Mouse (Mus musculus) liver, embryonic 14.5 days (tissue): ENCODE results near the gene Prim2. TPM values are rescaled to one million over a fixed set of nuclear protein-coding genes. Genes with fewer than 3 reads are reported as not detected.

ENCODE experiments used
- ATAC-seq: fragments of 200-750 bp; cut with Nextera tagmentation; 2 replicates; pipeline ENCODE4 v1.8.0; 2017; ENCODE audit warnings: moderate number of reproducible peaks, mild to moderate bottlenecking, moderate library complexity; ENCODE audit not compliant: insufficient read depth
- DNase-seq, 3 experiments: peaks; one replicate each; pipeline ENCODE4 v3.0.0-alpha.2; 2012 to 2013; ENCODE audit warnings: low read depth in 3 of 3, low spot score in 3 of 3
- H3K27ac ChIP-seq: fragments of 300-500 bp; sonication (generic); 2 replicates; pipeline ENCODE4 v1.5.1; 2014; ENCODE audit warnings: moderate library complexity, mild to moderate bottlenecking, control low read depth, inconsistent platforms
- H3K27me3 ChIP-seq: fragments of 300-500 bp; sonication (generic); 2 replicates; pipeline ENCODE4 v1.6.1; 2014; ENCODE audit warnings: mild to moderate bottlenecking, low read length, moderate library complexity; ENCODE audit not compliant: control insufficient read depth, insufficient read depth
- H3K36me3 ChIP-seq: fragments of 300-500 bp; sonication (generic); replicated peaks from 2 replicates; pipeline ENCODE4 v1.6.1; 2014; ENCODE audit warnings: low read depth; ENCODE audit not compliant: control insufficient read depth, insufficient read depth
- H3K4me1 ChIP-seq, 2 experiments: fragments of 200-500 bp in 1 of 2; fragments of 300-500 bp in 1 of 2; sonication (generic) in 1 of 2; replicated peaks; 2 replicates each; pipeline ENCODE4 v1.6.1; 2012 to 2014; ENCODE audit warnings: antibody characterized with exemption in 1 of 2, inconsistent platforms in 1 of 2, low read length in 1 of 2; ENCODE audit not compliant: control insufficient read depth in 2 of 2, insufficient read depth in 2 of 2
- H3K4me2 ChIP-seq: fragments of 300-500 bp; sonication (generic); 2 replicates; pipeline ENCODE4 v1.6.1; 2014; ENCODE audit warnings: low read depth, mild to moderate bottlenecking, control low read depth, moderate library complexity
- H3K4me3 ChIP-seq, 2 experiments: fragments of 200-500 bp in 1 of 2; fragments of 300-500 bp in 1 of 2; sonication (generic) in 1 of 2; 2 replicates each; pipeline ENCODE4 v1.5.1; 2012 to 2014; ENCODE audit warnings: low read depth in 2 of 2, low read length in 2 of 2, mild to moderate bottlenecking in 2 of 2, control low read depth in 1 of 2, inconsistent platforms in 1 of 2, moderate library complexity in 1 of 2; ENCODE audit not compliant: insufficient read depth in 1 of 2
- H3K9ac ChIP-seq: fragments of 300-500 bp; sonication (generic); replicated peaks from 2 replicates; pipeline ENCODE4 v1.6.1; 2014; ENCODE audit warnings: mild to moderate bottlenecking, control low read depth, moderate library complexity
- H3K9me3 ChIP-seq: fragments of 300-500 bp; sonication (generic); 2 replicates; pipeline ENCODE4 v1.6.1; 2016; ENCODE audit warnings: low read length, mixed read lengths; ENCODE audit not compliant: control insufficient read depth
- CTCF ChIP-seq: IDR thresholded peaks from 2 replicates; pipeline ENCODE4 v1.5.1; 2016; ENCODE audit warnings: antibody characterized with exemption, low read depth, control low read depth
- EP300 ChIP-seq: IDR thresholded peaks from 2 replicates; pipeline ENCODE4 v1.6.1; 2016; ENCODE audit warnings: antibody characterized with exemption, low read depth
- WGBS: fragments of 180-500 bp; shearing (Covaris S2); extraction: QIAGEN DNeasy Blood & Tissue Kit; methylation state at CpG from one replicate; pipeline ENCODE4 v1.1.7; 2014; ENCODE audit not compliant: insufficient replicate concordance; 5-methylcytosine and 5-hydroxymethylcytosine counted together
- polyA plus RNA-seq, 2 experiments: library from polyadenylated mRNA; depleted of rRNA in 1 of 2; stranded (reverse) in 1 of 2; unstranded in 1 of 2; fragments of >200 nt; fragmentation: Nextera tagmentation in 1 of 2; extraction: Ambion mirVana in 1 of 2; gene quantifications; 2 replicates each; pipeline versions ENCODE4 v1.2.1 to v1.2.3; 2012 to 2014

Gene Prim2
- 23.4 and 34.1 TPM in 2 replicates for polyA plus RNA-seq (2012; rRNA removed)
- polyA plus RNA-seq (2014; fragmentation: Nextera tagmentation; extraction: Ambion mirVana) = 38.1 and 40.7 TPM in 2 replicates

GRCm38 (mm10) chr1:33669708-33670141, at the start of gene Prim2:
Gene Prim2 (minus strand): TSS chr1:33669795.
- H3K9me3 ChIP-seq = no peaks in the 10 kb centered on the region
- TF ChIP-seq CTCF (no peak), EP300 (no peak)
- peak; percentile 75 to 81 (median 76) for DNase-seq
- H3K27ac ChIP-seq = peak within 1 kb of the TSS; percentile 72
- H3K4me2 ChIP-seq = peak within 1 kb of the TSS; percentile 98
- under 1% methylated on average over 26 of the region's 26 CpGs for WGBS
- peak; percentile 83 for ATAC-seq
- no peaks in the 10 kb centered on the region for H3K27me3 ChIP-seq
- peaks cover 28% of the 10 kb centered on the region for H3K36me3 ChIP-seq
- H3K9ac ChIP-seq = peak within 1 kb of the TSS; percentile 86
- H3K4me1 ChIP-seq = peaks cover 22 to 23% of the 10 kb centered on the region in 2 experiments
- H3K4me3 ChIP-seq = peak within 1 kb of the TSS; percentile 81 to 87

GRCm38 (mm10) chr1:33717636-33718035, 48.0 kb upstream of the Prim2 start:
- TF ChIP-seq EP300 = no peak
- no peak for TF ChIP-seq CTCF
- no peak for ATAC-seq
- Histone ChIP-seq H3K9me3 (no peaks in the 10 kb centered on the region), H3K4me2 (no peak overlapping the region), H3K4me1 (peaks cover 0 to 7% of the 10 kb centered on the region in 2 experiments; a peak in 2 of 4 replicates), H3K4me3 (no peak overlapping the region), H3K9ac (no peak overlapping the region), H3K27me3 (peaks cover 5% of the 10 kb centered on the region), H3K27ac (no peak overlapping the region), H3K36me3 (no peaks in the 10 kb centered on the region)
- no peak for DNase-seq
- WGBS = 69% methylated on average over 1 of the region's 1 CpGs

GRCm38 (mm10) chr1:33714796-33715195, 45.2 kb upstream of the Prim2 start:
- Histone ChIP-seq H3K9me3 (no peaks in the 10 kb centered on the region), H3K4me3 (no peak overlapping the region), H3K9ac (no peak overlapping the region), H3K27ac (no peak overlapping the region), H3K36me3 (no peaks in the 10 kb centered on the region), H3K4me1 (peaks cover 0 to 4% of the 10 kb centered on the region in 2 experiments; a peak in 1 of 4 replicates), H3K4me2 (no peak overlapping the region), H3K27me3 (peaks cover 5% of the 10 kb centered on the region)
- DNase-seq = no peak
- WGBS = 9% methylated on average over 10 of the region's 10 CpGs
- TF ChIP-seq EP300 = no peak
- no peak for TF ChIP-seq CTCF
- no peak for ATAC-seq

GRCm38 (mm10) chr1:33712026-33712425, 42.4 kb upstream of the Prim2 start:
- Histone ChIP-seq H3K9ac (no peak overlapping the region), H3K36me3 (no peaks in the 10 kb centered on the region), H3K4me1 (peaks cover 0 to 6% of the 10 kb centered on the region in 2 experiments; a peak in 2 of 4 replicates), H3K4me2 (no peak overlapping the region), H3K9me3 (no peaks in the 10 kb centered on the region), H3K27ac (no peak overlapping the region), H3K4me3 (no peak overlapping the region), H3K27me3 (peaks cover 5% of the 10 kb centered on the region)
- DNase-seq (no peak), ATAC-seq (no peak)
- TF ChIP-seq EP300 (no peak), CTCF (no peak)
- 69% methylated on average over 5 of the region's 5 CpGs for WGBS

- WGBS = 16% methylated on average over 2 of the region's 2 CpGs
- DNase-seq (peak in 1 of 3 experiments; percentile 13), ATAC-seq (peak; percentile 41; the same call in 1 of the 2 replicates)
- H3K9me3 ChIP-seq = no peaks in the 10 kb centered on the region
- H3K4me2 ChIP-seq = no peak overlapping the region
- H3K4me3 ChIP-seq = no peak overlapping the region
- H3K4me1 ChIP-seq = peaks cover 0 to 6% of the 10 kb centered on the region in 2 experiments; a peak in 2 of 4 replicates
- TF ChIP-seq CTCF (no peak), EP300 (no peak)
- H3K27ac ChIP-seq = no peak overlapping the region
- peaks cover 5% of the 10 kb centered on the region; the same call in 1 of the 2 replicates for H3K27me3 ChIP-seq
- H3K9ac ChIP-seq = no peak overlapping the region
- no peaks in the 10 kb centered on the region for H3K36me3 ChIP-seq
Observed at GRCm38 (mm10) chr1:33709615-33710014, 40.0 kb upstream of the Prim2 start.
